Mouse (Mus musculus) testis, adult 2 months (tissue): ENCODE results near the gene Prkaa1.

Source experiments
- CTCF ChIP-seq: fragments of 200-500 bp; IDR thresholded peaks from 2 replicates; pipeline ENCODE4 v1.5.1; 2012; ENCODE audit warnings: low read depth, mild to moderate bottlenecking, inconsistent platforms, low read length, moderate library complexity; ENCODE audit not compliant: control insufficient read depth, insufficient read depth, insufficient replicate concordance
- POLR2A ChIP-seq: fragments of 200-500 bp; IDR thresholded peaks from 2 replicates; pipeline ENCODE4 v1.6.1; 2012; ENCODE audit warnings: low read depth, mild to moderate bottlenecking, inconsistent platforms, low read length, moderate library complexity; ENCODE audit not compliant: control insufficient read depth

GRCm38 (mm10) chr15:5149187-5149586, 5.5 kb downstream of the Prkaa1 start:
- TF ChIP-seq POLR2A: no peak
- no peak for TF ChIP-seq CTCF
